Mouse (Mus musculus): ENCODE data around the gene Adgrd1. TPM values are rescaled to one million over a fixed set of nuclear protein-coding genes. Genes with fewer than 3 reads are reported as not detected.
"Not testable (repeated sequence)": the region's sequence is repeated elsewhere in the genome, so short reads cannot be mapped to it uniquely, and the experiment has no call there.

Adgrd1 gene
- total RNA-seq, 4 experiments from 2014 or later: 3.3 to 4.8 (median 4.1) TPM

GRCm38 (mm10) chr5:129093158-129093557 is 3.4 kb upstream of the Adgrd1 start:
- DNase-seq (ENCODE audit: low spot score): no peak

GRCm38 (mm10) chr5:129094236-129094635 is 2.3 kb upstream of the Adgrd1 start:
- DNase-seq (ENCODE audit: low spot score): no peak

- no peak for DNase-seq (ENCODE audit: low spot score)
Observed at GRCm38 (mm10) chr5:129104043-129104442, 7.5 kb downstream of the Adgrd1 start.

GRCm38 (mm10) chr5:129111729-129112128 is 15.2 kb downstream of the Adgrd1 start:
- no peak for DNase-seq (ENCODE audit: low spot score)

GRCm38 (mm10) chr5:129113741-129114476 is 17.4 kb downstream of the Adgrd1 start:
- no peak for DNase-seq (ENCODE audit: low spot score)

GRCm38 (mm10) chr5:129116299-129116698 is 19.7 kb downstream of the Adgrd1 start:
- DNase-seq (ENCODE audit: low spot score): no peak

- no peak for DNase-seq (ENCODE audit: low spot score)
Observed at GRCm38 (mm10) chr5:129117593-129118113, 21.1 kb downstream of the Adgrd1 start.

GRCm38 (mm10) chr5:129118523-129118922 is 22.0 kb downstream of the Adgrd1 start:
- no peak for DNase-seq (ENCODE audit: low spot score)

- DNase-seq (ENCODE audit: low spot score): no peak
Observed at GRCm38 (mm10) chr5:129119146-129119545, 22.6 kb downstream of the Adgrd1 start.

GRCm38 (mm10) chr5:129121654-129122285 is 25.2 kb downstream of the Adgrd1 start:
- no peak for DNase-seq (ENCODE audit: low spot score)

- no peak for DNase-seq (ENCODE audit: low spot score)
Observed at GRCm38 (mm10) chr5:129122491-129122890, 25.9 kb downstream of the Adgrd1 start.

- DNase-seq (ENCODE audit: low spot score): peak; percentile 21
Observed at GRCm38 (mm10) chr5:129124070-129124828, 27.7 kb downstream of the Adgrd1 start.

- not testable (repeated sequence) for DNase-seq (ENCODE audit: low spot score)
Observed at GRCm38 (mm10) chr5:129128310-129128709, 31.8 kb downstream of the Adgrd1 start.

- peak; percentile 37 for DNase-seq (ENCODE audit: low spot score)
Observed at GRCm38 (mm10) chr5:129130301-129130700, 33.8 kb downstream of the Adgrd1 start.

- no peak for DNase-seq (ENCODE audit: low spot score)
Observed at GRCm38 (mm10) chr5:129137405-129137804, 40.9 kb downstream of the Adgrd1 start.

- DNase-seq (ENCODE audit: low spot score): no peak
Observed at GRCm38 (mm10) chr5:129138576-129138975, 42.0 kb downstream of the Adgrd1 start.

- no peak for DNase-seq (ENCODE audit: low spot score)
Observed at GRCm38 (mm10) chr5:129142801-129143200, 46.3 kb downstream of the Adgrd1 start.

- no peak for DNase-seq (ENCODE audit: low spot score)
Observed at GRCm38 (mm10) chr5:129145307-129145935, 48.9 kb downstream of the Adgrd1 start.

GRCm38 (mm10) chr5:129146892-129147509 is 50.5 kb downstream of the Adgrd1 start:
- no peak for DNase-seq (ENCODE audit: low spot score)

GRCm38 (mm10) chr5:129148485-129148884 is 51.9 kb downstream of the Adgrd1 start:
- no peak for DNase-seq (ENCODE audit: low spot score)
